Mouse (Mus musculus) hindbrain, embryonic 12.5 days (tissue): Measurements from ENCODE around the gene Fam160a2. TPM values are rescaled to one million over a fixed set of nuclear protein-coding genes. Genes with fewer than 3 reads are reported as not detected.

Source experiments
- ATAC-seq: fragments of 200-750 bp; cut with Nextera tagmentation; 2 replicates; pipeline ENCODE4 v1.8.0; 2017; ENCODE audit warnings: moderate TSS enrichment; ENCODE audit not compliant: low FRiP score
- H3K27ac ChIP-seq: fragments of 300-500 bp; sonication (generic); 2 replicates; pipeline ENCODE4 v1.5.1; 2016; ENCODE audit warnings: mild to moderate bottlenecking
- H3K27me3 ChIP-seq: fragments of 300-500 bp; sonication (generic); 2 replicates; pipeline ENCODE4 v1.6.1; 2016; ENCODE audit warnings: mild to moderate bottlenecking
- H3K36me3 ChIP-seq: fragments of 300-500 bp; sonication (generic); 2 replicates; pipeline ENCODE4 v1.6.1; 2016; ENCODE audit warnings: mild to moderate bottlenecking
- H3K4me1 ChIP-seq: fragments of 300-500 bp; sonication (generic); 2 replicates; pipeline ENCODE4 v1.6.1; 2016
- H3K4me2 ChIP-seq: fragments of 300-500 bp; sonication (generic); replicated peaks from 2 replicates; pipeline ENCODE4 v1.6.1; 2016; ENCODE audit warnings: mild to moderate bottlenecking
- H3K4me3 ChIP-seq: fragments of 300-500 bp; sonication (generic); 2 replicates; pipeline ENCODE4 v1.5.1; 2016; ENCODE audit warnings: mild to moderate bottlenecking
- H3K9ac ChIP-seq: fragments of 300-500 bp; sonication (generic); 2 replicates; pipeline ENCODE4 v1.6.1; 2016; ENCODE audit warnings: mild to moderate bottlenecking, moderate library complexity
- H3K9me3 ChIP-seq: fragments of 300-500 bp; sonication (generic); replicated peaks from 2 replicates; pipeline ENCODE4 v1.6.1; 2016; ENCODE audit warnings: mild to moderate bottlenecking
- WGBS: fragments of 180-500 bp; shearing (Covaris S2); methylation state at CpG from one replicate; pipeline ENCODE4 v1.1.7; 2016; 5-methylcytosine and 5-hydroxymethylcytosine counted together
- polyA plus RNA-seq: library from polyadenylated mRNA; unstranded; fragments of >200 nt; fragmentation: Nextera tagmentation; extraction: Ambion mirVana; gene quantifications from 2 replicates; pipeline ENCODE4 v1.2.1, GENCODE M21; 2016

Fam160a2 gene
- polyA plus RNA-seq, 1 experiment from 2014 or later: 44.7 TPM

DNA sequence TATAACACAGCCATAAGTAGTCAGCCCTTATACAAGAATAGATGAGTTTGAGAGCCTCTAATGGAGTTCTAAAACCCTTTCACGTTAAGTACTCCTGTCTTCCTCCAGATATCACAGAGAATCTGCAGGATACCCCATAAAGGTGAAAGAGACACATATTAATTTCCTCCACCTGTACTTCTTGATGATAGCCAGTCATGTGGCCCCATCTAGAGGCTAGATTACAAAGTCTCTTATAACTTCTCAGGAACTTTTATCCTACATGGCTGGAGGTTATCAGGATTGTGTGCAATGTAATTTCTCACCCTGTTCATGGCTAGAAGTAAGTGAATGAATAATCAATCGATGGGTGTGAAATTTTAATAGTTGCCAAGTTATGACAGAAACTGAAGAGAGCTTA lies 74.6 kb downstream of the Fam160a2 start:
- no peaks in the 10 kb centered on the region for H3K4me1 ChIP-seq
- no peak overlapping the region for H3K9ac ChIP-seq
- no peak overlapping the region for H3K4me2 ChIP-seq
- no peak for ATAC-seq
- H3K9me3 ChIP-seq: no peaks in the 10 kb centered on the region
- H3K27ac ChIP-seq: no peak overlapping the region
- H3K27me3 ChIP-seq: no peaks in the 10 kb centered on the region
- no peaks in the 10 kb centered on the region for H3K36me3 ChIP-seq
- H3K4me3 ChIP-seq: no peak overlapping the region
- WGBS: 74% methylated on average over 2 of the region's 2 CpGs

Other genes with a start within 250 kb of the Fam160a2 start
- gene Olfr684, start 236.4 kb downstream of the Fam160a2 start, polyA plus RNA-seq: not detected in 2 replicates
- gene Olfr685, start 214.0 kb downstream of the Fam160a2 start, polyA plus RNA-seq: not detected in 2 replicates
- gene Olfr686, start 192.6 kb downstream of the Fam160a2 start, polyA plus RNA-seq: not detected in 2 replicates
- gene Olfr688, start 112.0 kb downstream of the Fam160a2 start, polyA plus RNA-seq: not detected in 2 replicates
- not detected in 2 replicates for gene Olfr689, start 88.9 kb downstream of the Fam160a2 start, polyA plus RNA-seq
- not detected in 2 replicates for gene Olfr690, start 66.0 kb downstream of the Fam160a2 start, polyA plus RNA-seq
- 0.13 and 0.22 TPM in 2 replicates for gene Olfr691, start 57.8 kb downstream of the Fam160a2 start, polyA plus RNA-seq
- gene Olfr692, start 31.8 kb downstream of the Fam160a2 start, polyA plus RNA-seq: not detected in 2 replicates
- gene Gm5901, start 25.0 kb downstream of the Fam160a2 start, polyA plus RNA-seq: not detected in 2 replicates
- 0.19 TPM in 1 of 2 replicates, not detected in the other for gene Cnga4, start 4.5 kb upstream of the Fam160a2 start, polyA plus RNA-seq
- gene Cckbr, start 25.7 kb upstream of the Fam160a2 start, polyA plus RNA-seq: 0.46 and 0.92 TPM in 2 replicates
- gene Cavin3, start 82.2 kb upstream of the Fam160a2 start, polyA plus RNA-seq: 37.4 and 41.0 TPM in 2 replicates
- gene Smpd1, start 154.3 kb upstream of the Fam160a2 start, polyA plus RNA-seq: 56.2 and 57.7 TPM in 2 replicates
- 165 and 170 TPM in 2 replicates for gene Apbb1, start 181.6 kb upstream of the Fam160a2 start, polyA plus RNA-seq
- 0.21 and 0.27 TPM in 2 replicates for gene Hpx, start 200.1 kb upstream of the Fam160a2 start, polyA plus RNA-seq
- 62.7 and 63.6 TPM in 2 replicates for gene Trim3, start 233.5 kb upstream of the Fam160a2 start, polyA plus RNA-seq
- gene Timm10b, start 240.0 kb upstream of the Fam160a2 start, polyA plus RNA-seq: 127 and 151 TPM in 2 replicates
- gene Arfip2, start 240.4 kb upstream of the Fam160a2 start, polyA plus RNA-seq: 75.3 and 82.1 TPM in 2 replicates
- gene Gm45799, start 240.5 kb upstream of the Fam160a2 start, polyA plus RNA-seq: 9.3 and 11.3 TPM in 2 replicates